Mouse (Mus musculus): ENCODE data around the gene Omt2b.

- no peak for TF ChIP-seq CTCF (IDR thresholded peaks at IDR 0.05; ENCODE audit: borderline replicate concordance, control insufficient read depth, extremely low read depth, insufficient read depth, low read length, poor library complexity)
- no peak for TF ChIP-seq POLR2A (IDR thresholded peaks at IDR 0.05; ENCODE audit: control insufficient read depth, extremely low read depth, insufficient read depth, low read length, poor library complexity)
Observed at GRCm38 (mm10) chr9:78364701-78365100, 37.3 kb downstream of the Omt2b start.
